Mouse (Mus musculus) activated CD4-positive, CD25-positive, alpha-beta regulatory T cell, adult 4 months (primary cell): ENCODE data around the gene Mark1. TPM values are rescaled to one million over a fixed set of nuclear protein-coding genes. Genes with fewer than 3 reads are reported as not detected.

ENCODE experiments used
- ATAC-seq: one replicate; pipeline ENCODE4 v1.8.0; 2017
- polyA plus RNA-seq, 2 experiments: library from polyadenylated mRNA; unstranded; fragments of 100-300 nt; shearing (Covaris generic); gene quantifications; one replicate each; pipeline ENCODE4 v1.2.1; 2017

Mark1 gene
- polyA plus RNA-seq, 2 experiments from 2014 or later = not detected

DNA sequence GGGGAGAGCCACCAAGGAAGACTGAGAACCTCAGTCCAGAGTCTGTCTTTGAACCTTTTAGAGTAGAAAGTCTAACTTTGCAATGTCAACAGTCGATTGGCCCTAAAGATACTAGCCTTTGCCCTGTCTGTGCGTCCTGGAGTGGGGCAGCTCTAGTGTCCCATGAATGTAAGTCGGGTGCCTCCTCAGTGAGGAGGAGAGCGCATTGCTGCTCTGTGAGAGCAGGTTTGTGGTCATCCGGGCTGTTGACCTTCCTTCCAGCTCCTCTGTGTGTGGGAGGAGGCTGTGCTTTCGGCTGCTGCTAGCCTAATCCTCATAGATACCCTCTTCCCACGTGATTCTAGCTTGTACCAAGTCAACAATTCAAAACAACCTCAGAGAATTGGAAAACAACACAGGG, 148.2 kb downstream of the Mark1 start:
- ATAC-seq = no peak

DNA sequence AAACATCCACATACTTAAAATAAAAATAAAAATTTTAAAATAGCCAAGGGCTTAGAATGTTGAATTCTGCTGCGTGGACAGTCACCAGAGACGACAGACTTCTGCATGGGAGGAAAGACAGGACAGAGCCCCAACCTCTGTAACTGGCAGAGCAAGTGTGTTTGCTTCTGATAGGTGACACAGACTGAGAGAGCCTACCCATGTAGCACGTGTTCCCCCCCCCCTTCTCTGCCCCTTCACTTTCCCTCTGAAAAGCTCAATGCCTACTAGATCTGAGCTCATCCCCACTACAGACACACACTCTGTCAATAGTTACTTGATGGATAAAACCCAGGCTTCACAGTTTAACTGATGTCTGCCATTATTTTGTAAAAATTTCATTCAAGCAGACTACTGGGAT, 152.4 kb downstream of the Mark1 start:
- no peak for ATAC-seq

Other genes with a start within 250 kb of the Mark1 start
- gene Marc1, start 188.3 kb downstream of the Mark1 start, polyA plus RNA-seq = not detected
- 10 to 100 TPM; 31.5 to 33.8 TPM for gene Marc2, start 153.1 kb downstream of the Mark1 start, polyA plus RNA-seq
- not detected for gene C130074G19Rik, start 116.4 kb downstream of the Mark1 start, polyA plus RNA-seq
- 10 to 100 TPM; 12.8 to 15.0 TPM for gene Rab3gap2, start 204.5 kb upstream of the Mark1 start, polyA plus RNA-seq